Mouse (Mus musculus) monocyte, adult 2 months (primary cell): Measurements from ENCODE around the gene Ssr2.

ENCODE experiments used
- DNase-seq, 2 experiments: peaks; one replicate each; pipeline ENCODE4 v3.0.0; 2022; ENCODE audit warnings: low spot score in 2 of 2, low read depth in 1 of 2

Ssr2 gene

DNA sequence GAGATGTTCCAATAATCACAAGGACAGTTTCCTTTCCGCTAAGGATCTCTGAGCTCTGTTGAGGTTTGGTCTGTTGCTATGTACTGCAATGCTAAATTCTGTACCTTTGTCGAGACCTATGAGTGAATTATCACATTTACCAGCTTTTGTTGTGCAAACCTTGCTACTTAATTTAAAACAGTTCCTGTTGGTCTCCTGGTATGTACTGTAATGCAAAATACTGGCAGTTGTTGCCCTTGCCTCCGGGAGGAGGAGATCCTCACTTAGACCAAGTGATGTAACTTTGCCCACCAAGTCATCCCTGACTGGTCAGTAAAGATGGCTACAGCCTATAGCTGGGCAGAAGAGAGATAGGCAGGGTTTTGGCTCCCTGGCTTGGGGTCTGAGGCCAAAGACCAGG lies at the start of gene Ssr2:
TSS of gene Ssr2 (plus strand) at position 337 of the 400 bp plus-strand sequence.
- DNase-seq, result no peak

DNA sequence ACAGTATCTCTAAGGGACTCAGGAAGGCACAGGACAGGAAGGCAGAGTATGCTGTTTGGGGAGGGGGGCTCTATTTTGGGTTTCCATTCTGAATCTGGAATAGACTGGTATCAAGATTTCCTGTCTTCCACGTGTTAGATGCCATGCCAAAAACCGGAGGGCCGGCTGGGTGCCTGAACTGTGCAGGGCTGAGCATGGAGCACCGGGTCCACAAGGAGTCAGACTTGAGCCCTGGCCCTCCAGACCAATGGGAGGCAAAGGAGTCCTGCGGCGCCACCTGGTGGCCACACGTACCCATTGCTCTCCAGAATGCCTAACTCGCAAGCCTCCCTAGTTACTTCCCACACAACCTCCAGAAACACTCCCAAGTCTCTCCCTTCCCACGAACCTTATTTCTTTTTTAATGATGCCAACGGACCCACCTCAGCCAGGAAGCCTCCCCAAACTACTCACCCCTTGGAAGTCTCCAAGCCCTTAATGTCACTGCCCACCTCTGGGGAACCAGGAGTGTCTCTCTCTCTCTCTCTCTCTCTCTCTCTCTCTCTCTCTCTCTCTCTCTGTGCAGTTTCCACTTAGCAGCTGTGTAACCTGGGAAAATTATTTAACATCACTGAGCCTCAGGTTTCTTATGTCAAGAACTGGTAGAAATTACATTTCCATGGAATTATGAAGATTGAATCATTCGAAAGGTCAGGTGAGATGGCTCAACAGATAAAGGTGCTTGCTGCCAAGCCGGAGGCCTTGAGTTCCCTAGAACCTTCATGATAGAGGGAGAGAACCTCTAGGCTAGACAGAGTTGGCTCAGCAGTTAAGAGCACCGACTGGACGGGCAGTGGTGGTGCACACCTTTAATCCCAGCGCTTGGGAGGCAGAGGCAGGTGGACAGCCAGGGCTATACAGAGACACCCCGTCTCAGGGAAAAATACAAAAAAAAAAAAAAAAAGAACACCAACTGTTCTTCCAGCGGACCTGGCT lies 49.2 kb upstream of the Ssr2 start:
- DNase-seq, result peak; percentile 73 to 74

DNA sequence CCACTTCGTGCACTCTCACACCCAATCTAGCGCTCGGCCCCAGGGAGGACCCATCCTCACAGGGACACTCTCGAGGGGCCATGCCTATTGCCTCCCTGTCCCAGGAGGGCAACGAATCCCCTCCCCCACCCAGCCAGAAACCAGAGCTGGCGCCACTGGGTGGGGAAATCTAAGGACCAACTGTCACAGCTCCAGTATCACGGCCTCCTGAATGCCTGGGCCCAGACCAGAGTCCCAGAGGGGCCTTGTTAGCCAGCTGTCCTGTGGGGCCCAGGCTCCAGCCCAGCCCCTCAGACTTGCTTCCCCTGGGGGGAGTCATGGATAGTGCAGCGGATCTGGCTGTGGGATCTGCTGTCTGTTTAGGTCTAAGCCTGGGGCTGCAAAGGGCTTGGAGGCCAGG lies 48.1 kb upstream of the Ssr2 start:
- no peak for DNase-seq

DNA sequence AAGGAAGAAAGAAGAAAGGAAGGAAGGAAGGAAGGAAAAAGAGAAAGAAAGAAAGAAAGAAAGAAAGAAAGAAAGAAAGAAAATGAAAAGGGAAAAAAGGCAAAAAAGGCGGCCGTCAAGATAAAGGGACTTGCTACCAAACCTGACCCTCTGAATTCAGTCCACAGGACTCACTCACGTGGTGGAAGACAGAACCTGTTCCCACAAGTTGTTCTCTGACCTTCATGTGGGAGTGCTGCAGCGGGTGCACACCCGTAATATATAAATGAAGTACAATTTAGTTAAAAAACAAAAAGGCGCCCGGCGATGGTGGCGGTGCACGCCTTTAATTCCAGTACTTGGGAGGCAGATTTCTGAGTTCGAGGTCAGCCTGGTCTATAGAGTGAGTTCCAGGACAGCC lies 47.0 kb upstream of the Ssr2 start:
- DNase-seq, result no peak

DNA sequence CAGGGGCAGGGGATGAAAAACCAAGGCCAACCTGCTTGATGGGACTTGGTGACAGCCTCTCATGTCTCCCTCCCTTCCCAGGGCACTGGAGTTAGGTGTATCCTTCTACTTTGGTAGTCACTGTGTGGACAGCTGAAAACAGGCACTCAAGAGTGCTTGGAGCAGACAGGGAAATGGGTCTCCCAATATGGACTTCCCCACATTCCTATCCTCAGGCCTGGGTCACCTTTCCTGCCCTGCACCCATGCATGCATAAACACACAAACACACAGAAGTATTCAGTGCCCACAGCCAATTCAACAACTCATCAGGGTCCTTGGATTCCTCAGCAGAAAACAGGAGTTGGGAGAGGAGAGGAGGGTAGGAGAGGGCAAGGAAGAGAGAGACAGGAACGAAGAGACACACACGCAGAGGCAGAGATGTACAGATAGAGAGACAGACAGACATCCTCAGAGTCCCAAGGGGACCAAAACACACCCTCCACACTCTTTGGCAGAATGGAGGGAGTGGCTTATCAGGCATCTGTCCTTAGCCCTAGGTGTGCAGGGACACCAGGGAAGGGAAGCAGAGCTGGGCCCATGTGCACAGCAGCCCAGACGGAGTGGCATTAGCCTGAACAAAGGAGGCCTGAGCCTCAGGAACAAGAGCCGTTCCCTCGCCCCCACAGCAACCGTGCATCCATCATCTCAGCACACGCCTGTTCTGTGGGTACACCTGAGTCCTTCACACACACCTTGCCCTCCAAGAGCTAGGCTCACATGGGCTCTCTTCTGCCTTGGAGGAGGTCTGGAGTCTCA lies 46.3 kb upstream of the Ssr2 start:
- DNase-seq, result no peak

DNA sequence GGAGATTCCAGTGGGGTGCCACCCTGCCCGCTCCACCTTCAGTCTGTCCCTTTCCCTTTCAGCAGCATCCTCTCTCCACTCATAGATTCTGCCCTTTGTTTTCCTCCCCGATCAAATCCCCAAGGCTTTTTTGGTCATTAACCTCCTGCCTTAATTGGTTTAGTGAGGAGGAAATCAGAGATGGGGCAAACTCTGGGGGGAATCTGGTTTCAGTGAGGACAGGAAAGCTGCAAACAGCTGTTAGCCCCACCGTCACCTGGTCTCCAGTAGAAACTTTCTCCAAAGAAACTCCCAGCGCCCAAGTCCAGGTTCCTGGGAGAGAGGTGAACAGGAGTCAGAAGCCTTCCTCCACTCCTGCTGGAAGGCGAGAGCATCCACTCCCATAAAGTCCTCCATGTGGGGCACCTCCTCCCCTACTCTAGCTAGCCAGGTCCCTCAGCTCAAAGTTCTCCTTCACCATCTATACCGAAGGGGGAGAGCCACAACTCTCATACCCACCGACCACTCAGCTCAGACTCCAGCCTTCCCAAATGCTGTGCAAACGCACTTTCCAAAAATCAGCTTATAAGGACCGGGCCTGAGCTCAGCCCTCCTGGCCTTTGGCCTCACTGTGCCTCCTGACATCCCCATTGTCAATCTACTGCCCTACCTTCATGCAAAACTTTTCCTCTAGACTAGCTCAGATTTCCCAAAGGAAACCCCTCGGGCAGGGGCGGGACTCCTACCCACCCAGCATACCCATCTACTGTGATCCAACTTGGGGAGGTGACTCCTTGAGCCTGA lies 45.4 kb upstream of the Ssr2 start:
- no peak for DNase-seq

DNA sequence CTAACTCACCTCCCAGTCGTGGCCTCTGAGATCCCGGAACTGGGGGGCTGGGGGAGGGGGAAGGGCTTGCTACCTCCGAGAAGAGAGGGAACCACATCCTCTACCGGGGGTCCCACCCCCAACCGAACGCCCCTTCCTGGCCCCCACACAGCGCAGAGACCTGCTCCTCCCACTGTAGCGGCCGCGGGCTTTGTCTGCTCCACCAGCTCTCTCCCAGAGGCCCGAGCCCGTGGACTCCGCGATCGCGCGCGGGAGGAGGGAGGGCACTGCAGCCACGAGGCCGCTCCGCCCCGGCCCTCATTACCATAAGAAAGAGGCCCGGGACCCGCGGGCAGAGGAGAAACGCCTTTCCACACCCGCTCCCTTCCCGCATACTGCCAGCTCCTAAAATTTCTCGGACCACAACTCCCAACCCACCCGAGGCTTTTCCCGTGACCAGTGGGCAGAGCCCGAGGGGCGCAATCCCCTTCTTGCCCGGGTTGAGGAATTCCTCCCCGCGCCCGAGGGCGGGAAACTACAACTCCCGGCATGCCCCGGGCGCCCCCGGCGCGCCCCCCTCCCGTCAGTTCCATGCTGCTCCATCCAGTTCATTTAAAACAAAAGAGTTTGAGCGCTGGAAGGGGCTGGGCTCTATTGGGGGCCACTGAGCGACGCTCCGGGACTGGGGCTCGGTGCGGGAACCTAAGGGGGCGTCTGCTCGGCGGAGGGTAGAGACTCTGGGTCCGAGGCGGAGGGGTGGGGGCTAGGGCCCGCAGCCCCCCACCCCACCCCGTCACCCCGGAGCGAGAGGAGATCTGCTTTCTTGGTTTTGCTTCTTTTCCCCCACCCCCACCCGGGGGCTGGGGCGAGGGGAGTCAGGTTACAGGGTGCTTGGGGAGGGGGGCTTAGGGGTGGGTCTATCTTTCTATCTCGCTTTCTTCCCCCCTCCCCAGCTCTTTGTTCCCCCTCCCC lies 44.1 kb upstream of the Ssr2 start:
- DNase-seq, result peak in 1 of 2 experiments; percentile 64

DNA sequence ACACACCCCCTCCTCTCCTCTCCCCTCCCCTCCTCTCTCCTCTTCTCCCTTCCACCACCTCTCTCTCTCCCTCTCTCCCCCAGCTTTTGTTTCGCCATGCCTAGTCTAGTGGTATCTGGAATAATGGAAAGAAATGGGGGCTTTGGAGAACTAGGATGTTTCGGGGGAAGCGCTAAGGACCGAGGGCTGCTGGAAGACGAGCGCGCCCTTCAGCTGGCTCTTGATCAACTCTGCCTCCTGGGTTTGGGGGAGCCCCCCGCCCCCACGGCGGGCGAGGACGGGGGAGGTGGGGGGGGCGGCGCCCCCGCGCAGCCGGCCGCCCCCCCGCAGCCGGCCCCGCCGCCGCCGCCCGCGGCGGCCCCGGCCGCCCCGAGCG lies 43.4 kb upstream of the Ssr2 start, which contains the start of gene Mex3a:
TSS of gene Mex3a (plus strand) at position 97 of the 376 bp plus-strand sequence.
- DNase-seq, result no peak

DNA sequence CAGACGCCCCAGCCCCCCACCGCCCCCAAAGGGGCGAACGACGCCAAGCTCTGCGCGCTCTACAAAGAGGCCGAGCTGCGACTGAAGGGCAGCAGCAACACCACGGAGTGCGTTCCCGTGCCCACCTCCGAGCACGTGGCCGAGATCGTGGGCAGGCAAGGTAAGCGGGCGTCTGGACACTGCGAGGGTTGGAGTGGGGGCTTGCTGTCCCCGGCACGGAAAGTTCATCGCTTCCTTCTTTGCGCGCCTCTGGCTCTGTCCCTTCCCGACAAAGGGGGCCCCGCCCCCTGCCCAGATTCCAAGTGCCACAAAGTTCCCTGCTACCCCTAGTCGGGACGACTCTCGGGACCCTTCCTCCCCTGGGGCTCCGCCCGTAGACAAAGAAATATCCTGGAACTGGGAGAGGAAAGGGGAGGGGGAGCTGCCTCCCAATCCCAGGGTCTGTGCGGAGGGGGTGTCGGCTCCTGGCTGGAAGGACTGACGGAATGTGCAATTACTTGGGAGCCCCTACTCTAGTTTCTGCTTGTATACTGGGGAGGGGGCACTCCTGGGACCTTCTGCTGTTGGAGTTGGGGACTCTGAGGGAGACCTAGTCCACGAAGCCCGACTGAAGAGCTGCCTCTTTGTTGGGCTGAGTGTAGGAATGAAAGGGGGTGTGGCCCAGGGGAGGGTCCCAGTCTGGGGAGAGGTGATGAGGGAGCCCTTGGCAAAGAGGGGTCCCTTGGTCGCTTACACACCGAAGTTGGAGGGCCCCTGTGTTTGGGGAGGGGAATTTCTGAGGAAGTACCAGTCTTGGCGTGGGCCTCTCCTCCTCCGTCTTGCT lies 42.8 kb upstream of the Ssr2 start:
- no peak for DNase-seq

DNA sequence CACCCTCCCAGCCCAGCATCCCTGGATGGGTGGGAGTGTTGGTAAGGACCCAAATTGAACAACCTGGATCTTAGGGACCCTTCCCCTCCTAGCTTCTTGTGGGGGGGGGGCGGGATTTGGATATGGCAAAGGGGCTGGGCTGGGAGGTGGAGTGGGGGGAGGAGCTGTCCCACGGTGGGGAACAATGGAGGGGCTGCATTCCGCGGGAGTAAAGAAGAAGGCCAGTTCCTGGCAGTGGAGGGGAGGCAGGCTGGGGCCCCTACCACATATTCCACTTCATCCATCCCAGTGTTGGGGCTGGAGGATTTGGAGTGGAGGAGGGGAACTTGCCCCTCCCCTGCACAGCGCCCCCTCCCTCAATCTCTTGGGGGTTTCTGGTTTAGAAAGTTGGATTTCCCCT lies 42.0 kb upstream of the Ssr2 start:
- DNase-seq, result no peak

DNA sequence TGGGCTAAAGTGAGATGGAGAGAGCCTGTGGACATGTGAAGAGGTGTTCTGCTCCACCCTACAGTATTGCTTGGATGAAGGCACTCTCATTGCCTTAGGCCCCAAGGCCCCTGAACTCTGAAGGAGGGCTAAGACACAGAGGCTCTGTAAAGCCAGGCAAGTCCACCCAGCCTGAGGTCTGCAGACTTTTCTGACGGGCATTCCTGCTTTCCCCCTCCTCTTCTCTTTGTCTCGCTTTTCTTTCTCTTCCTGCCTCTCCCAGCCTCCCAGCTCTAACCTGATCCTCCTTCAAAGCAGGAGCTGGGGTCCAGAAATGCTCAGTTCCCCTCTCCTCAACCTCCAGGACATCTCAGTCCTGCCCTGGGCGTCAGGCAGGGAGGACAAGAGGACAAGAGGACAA lies 40.7 kb upstream of the Ssr2 start:
- no peak for DNase-seq

DNA sequence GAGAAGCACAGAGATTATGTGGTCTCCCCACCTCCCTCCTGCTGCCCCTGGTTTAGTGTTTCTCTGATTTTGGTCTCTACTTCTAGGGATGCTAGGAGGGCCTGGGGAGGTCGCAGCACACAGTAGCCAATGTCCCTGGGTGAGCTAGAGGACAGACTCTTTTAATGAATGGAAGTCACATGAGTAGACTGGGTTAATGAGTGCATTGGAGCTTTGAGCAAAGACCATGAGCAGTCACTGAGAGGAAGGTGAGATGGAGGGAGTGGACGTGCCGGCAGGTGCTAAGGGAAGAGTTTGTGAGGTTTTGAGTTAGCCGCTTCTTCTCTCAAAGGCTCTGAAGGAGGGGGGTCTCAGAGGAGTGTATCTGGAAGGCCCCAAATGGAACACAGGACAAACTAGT lies 40.1 kb upstream of the Ssr2 start:
- DNase-seq, result no peak

DNA sequence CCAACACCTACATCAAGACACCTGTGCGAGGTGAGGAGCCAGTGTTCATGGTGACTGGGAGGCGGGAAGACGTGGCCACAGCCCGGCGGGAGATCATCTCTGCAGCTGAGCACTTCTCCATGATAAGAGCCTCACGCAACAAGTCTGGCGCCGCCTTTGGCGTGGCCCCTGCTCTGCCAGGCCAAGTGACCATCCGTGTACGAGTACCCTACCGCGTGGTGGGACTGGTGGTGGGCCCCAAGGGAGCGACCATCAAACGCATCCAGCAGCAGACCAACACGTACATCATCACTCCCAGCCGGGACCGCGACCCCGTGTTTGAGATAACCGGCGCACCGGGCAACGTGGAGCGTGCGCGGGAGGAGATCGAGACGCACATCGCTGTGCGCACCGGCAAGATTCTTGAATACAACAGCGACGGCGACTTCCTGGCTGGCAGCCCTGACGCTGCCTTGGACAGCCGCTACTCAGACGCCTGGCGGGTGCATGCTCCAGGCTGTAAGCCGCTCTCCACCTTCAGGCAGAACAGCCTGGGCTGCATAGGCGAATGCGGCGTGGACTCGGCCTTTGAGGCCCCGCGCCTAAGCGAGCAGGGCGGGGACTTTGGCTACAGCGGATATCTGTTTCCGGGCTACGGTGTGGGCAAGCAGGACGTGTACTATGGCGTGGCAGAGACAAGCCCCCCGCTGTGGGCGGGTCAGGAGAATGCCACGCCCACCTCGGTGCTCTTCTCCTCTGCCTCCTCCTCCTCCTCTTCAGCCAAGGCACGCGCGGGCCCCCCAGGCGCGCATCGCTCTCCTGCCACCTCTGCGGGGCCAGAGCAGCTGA lies 39.4 kb upstream of the Ssr2 start:
- DNase-seq, result no peak

DNA sequence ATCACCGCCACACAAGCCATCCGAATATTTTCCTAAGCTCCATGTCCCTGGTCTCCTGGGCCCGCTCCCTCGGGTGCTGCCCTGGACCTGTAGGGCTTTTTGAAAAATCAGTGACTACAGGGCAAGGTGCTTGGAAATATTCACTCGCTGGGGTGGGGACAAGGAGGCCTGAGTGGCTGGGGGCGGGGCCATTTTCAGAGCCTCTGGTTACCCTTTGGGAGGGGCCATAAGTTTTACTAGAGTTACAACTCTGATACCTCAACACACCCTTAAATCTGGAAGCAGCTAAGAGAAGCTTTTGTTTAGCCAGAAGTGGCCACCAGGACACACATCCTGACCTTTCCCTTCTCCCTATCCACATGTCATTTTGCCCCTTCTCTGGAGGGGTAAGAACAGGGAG lies 38.5 kb upstream of the Ssr2 start:
- no peak for DNase-seq

DNA sequence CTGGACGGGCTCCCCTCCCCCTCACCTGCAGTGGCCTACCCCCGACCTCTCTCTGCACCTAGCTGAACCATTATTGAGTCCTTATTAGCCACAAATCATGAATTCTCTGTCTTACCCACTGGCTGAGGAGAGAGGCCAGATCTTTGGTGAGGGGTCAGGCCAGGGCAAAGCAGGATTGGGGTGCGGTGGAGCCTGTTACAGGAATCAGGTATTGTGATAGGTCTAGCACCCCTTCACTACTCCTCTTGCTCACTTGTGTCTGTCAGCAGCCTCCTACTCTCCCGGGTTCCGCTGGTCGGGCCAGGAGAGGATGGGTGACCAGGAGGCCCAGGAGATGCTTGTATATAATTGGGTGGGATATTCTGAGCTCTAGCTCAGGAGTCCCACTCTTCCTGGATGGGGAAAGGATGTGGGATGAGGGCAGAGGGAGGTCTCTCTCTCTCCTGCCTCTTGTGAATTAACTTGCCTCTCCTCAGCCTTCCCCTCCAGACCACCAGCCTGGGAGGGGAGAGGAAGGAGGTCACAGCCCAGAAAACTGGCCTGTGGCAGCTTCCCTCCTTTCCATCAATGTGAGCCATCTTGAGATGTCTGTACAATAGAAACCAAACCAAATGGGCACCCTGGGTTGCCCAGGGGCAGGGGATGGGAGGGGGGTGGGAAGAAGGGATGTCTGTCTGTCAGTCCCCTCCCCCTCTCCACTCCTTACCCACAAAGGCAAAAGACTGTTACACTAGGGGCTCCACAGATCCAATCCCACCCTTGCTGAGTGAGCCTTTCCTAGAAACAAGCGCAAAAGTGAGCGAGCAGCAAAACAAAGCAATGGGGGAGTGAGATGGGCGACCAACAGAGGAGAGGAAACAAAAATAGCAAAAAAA lies 37.2 kb upstream of the Ssr2 start:
- DNase-seq, result no peak

DNA sequence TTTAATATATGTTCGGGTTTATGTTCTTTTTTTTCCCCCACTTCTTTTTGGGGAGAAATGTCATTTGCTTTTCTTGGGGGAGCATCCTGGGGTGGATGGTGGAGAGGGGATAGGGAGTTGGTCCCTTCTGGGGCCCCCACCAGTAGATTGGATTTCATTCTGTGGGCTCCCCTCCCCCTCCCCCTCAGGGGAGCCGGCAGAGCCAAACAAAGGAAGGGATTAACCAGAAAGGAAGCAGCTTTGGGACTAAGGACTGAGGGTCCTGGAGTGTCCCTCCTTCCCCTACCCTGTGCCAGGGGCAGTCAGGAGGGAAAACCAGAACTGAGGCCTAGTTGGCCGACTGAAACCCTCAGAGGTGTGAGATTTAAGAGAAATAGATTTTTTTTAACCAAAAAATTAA lies 36.3 kb upstream of the Ssr2 start:
- DNase-seq, result no peak

DNA sequence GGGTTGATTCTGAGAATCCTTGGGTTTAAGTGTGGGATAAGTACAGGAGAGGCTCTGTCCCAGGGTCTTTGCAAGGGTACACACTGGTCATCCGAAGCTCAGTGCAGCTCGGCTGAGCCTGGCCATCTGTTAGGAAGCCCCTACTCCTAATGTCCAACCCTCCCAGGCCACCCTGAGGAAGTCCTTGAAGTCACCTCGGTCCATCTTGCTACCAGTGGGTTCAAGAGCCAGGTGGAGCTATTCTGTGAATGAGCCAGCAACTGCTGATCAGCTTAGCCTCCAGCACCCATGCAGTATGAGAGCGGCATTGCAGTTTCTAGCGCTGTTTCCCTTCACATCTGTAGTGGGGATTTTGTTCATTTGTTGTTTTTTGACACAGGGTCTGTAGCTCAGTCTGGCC lies 35.6 kb upstream of the Ssr2 start:
- no peak for DNase-seq
